Comparison of ENCODE assay signal across 12 mouse cellular contexts in the genomic region with DNA sequence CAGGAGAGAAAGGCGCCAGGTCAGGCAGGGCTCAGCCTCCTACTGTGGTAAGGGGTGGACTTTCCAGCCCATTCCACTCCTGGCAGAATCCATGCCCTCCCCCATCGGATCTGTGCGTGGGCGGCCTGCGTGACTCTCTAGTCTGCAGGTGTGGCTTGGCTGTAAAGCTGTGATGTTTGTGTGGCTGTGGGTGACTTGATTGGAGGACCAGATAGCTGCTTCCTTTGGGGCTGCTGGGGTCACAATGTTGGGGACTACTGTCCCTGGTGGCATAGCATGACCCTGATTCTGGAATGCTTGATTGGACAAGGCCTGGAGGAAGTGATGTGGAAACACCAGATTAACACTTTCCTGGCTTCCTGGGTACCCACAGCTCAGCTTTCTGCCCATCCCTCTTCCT. TPM values are rescaled to one million over a fixed set of nuclear protein-coding genes. Genes with fewer than 3 reads are reported as not detected.
DNase-seq lines count a peak whose midpoint lies in the region; ATAC-seq and TF ChIP-seq lines count a peak whose summit lies in the region.
"Had no signal": no experiment of that assay in that cellular context is flagged by ENCODE, and none has a peak within 500 bp of the region (broad histone marks: within the 10 kb centered on the region; RNA-seq: fewer than 3 reads in every experiment).

No protein-coding gene starts in this region.

- ATAC-seq in forebrain, embryonic 11.5 days (replicated peaks; ENCODE audit: low FRiP score) = no peak; the same call in 1 of the 2 replicates
- no peak for ATAC-seq in neural tube, embryonic 15.5 days (ENCODE audit: low FRiP score)

- no peak for TF ChIP-seq POLR2A in thymus, adult 2 months (IDR thresholded peaks at IDR 0.05; ENCODE audit: control insufficient read depth, extremely low read depth, insufficient read depth, low read length, poor library complexity)

- H3K27me3 ChIP-seq in forebrain, embryonic 11.5 days (ENCODE audit: control insufficient read depth, insufficient read depth, low read length) = no peaks in the 10 kb centered on the region
- no peaks in the 10 kb centered on the region for H3K27me3 ChIP-seq in neural tube, embryonic 15.5 days (replicated peaks)
- no peaks in the 10 kb centered on the region; the same call in 1 of the 2 replicates for H3K27me3 ChIP-seq in thymus, adult 2 months (ENCODE audit: control insufficient read depth, insufficient read depth, low read length)

- H3K27ac ChIP-seq in forebrain, embryonic 11.5 days (ENCODE audit: low read depth, low read length) = no peak overlapping the region
- peak overlapping the region; percentile 85; the same call in 1 of the 2 replicates for H3K27ac ChIP-seq in neural tube, embryonic 15.5 days (replicated peaks)
- no peak overlapping the region for H3K27ac ChIP-seq in thymus, adult 2 months (ENCODE audit: control insufficient read depth, insufficient read depth, low read length)
- H3K27ac ChIP-seq: kidney, embryonic 15.5 days; liver, embryonic 15.5 days had no signal

- no peaks in the 10 kb centered on the region for H3K9me3 ChIP-seq in forebrain, embryonic 11.5 days (ENCODE audit: control insufficient read depth, low read length)
- H3K9me3 ChIP-seq in neural tube, embryonic 15.5 days (replicated peaks) = no peaks in the 10 kb centered on the region
- H3K9me3 ChIP-seq: kidney, embryonic 15.5 days; liver, embryonic 15.5 days had no signal

- no peaks in the 10 kb centered on the region for H3K36me3 ChIP-seq in forebrain, embryonic 11.5 days (ENCODE audit: control insufficient read depth, insufficient read depth, low read length)
- H3K36me3 ChIP-seq in neural tube, embryonic 15.5 days = no peaks in the 10 kb centered on the region
- H3K36me3 ChIP-seq in thymus, adult 2 months (ENCODE audit: control insufficient read depth, insufficient read depth, low read length) = no peaks in the 10 kb centered on the region
- H3K36me3 ChIP-seq: kidney, embryonic 15.5 days; liver, embryonic 15.5 days had no signal

- H3K4me2 ChIP-seq in forebrain, embryonic 11.5 days (ENCODE audit: low read depth, low read length, severe bottlenecking) = peak overlapping the region; percentile 78; the same call in 1 of the 2 replicates
- H3K4me2 ChIP-seq in neural tube, embryonic 15.5 days = peak overlapping the region; percentile 67
- H3K4me2 ChIP-seq: liver, embryonic 15.5 days had no signal

- 55% methylated on average over 5 of the region's 5 CpGs for WGBS in forebrain, embryonic 11.5 days
- WGBS in neural tube, embryonic 15.5 days = 45% methylated on average over 5 of the region's 5 CpGs
- WGBS in thymus, adult 2 months = 44% methylated on average over 5 of the region's 5 CpGs

- TF ChIP-seq CTCF in thymus, adult 2 months (IDR thresholded peaks at IDR 0.05; ENCODE audit: borderline replicate concordance, control insufficient read depth, extremely low read depth, insufficient read depth, low read length, poor library complexity) = no peak

- peak; percentile 38 for DNase-seq in layer of hippocampus, adult 11-12 months (ENCODE audit: low spot score)
- no peak for DNase-seq in layer of hippocampus, postnatal 14 days (ENCODE audit: low spot score in 2 of 2)
- no peak for DNase-seq in forebrain, embryonic 11.5 days (ENCODE audit: low spot score)
- DNase-seq in left cerebral cortex, postnatal 25 days (ENCODE audit: low spot score in 2 of 2) = peak; percentile 52 to 73
- DNase-seq in kidney, postnatal 14 days = no peak
- no peak for DNase-seq in thymus, adult 2 months
- DNase-seq in heart, postnatal 36 days = no peak

- H3K4me1 ChIP-seq in forebrain, embryonic 11.5 days (replicated peaks; ENCODE audit: control insufficient read depth, insufficient read depth, low read length) = peaks cover 3% of the 10 kb centered on the region; the same call in 1 of the 2 replicates
- peaks cover 17% of the 10 kb centered on the region for H3K4me1 ChIP-seq in neural tube, embryonic 15.5 days
- H3K4me1 ChIP-seq in thymus, adult 2 months (replicated peaks; ENCODE audit: control insufficient read depth, insufficient read depth, low read length) = no peaks in the 10 kb centered on the region
- H3K4me1 ChIP-seq: liver, embryonic 15.5 days had no signal

- H3K9ac ChIP-seq in forebrain, embryonic 11.5 days (ENCODE audit: low read length) = no peak overlapping the region
- peak overlapping the region; percentile 97 for H3K9ac ChIP-seq in neural tube, embryonic 15.5 days (replicated peaks)
- H3K9ac ChIP-seq: kidney, embryonic 15.5 days; liver, embryonic 15.5 days had no signal

- peak overlapping the region; percentile 63; the same call in 1 of the 2 replicates for H3K4me3 ChIP-seq in forebrain, embryonic 11.5 days (ENCODE audit: low read depth, low read length)
- H3K4me3 ChIP-seq in neural tube, embryonic 15.5 days (replicated peaks) = peak overlapping the region; percentile 70
- H3K4me3 ChIP-seq in thymus, adult 2 months (ENCODE audit: control insufficient read depth, insufficient read depth, low read length) = no peak overlapping the region
- H3K4me3 ChIP-seq: liver, embryonic 15.5 days had no signal

- intact Hi-C loops in left cerebral cortex, postnatal 25 days (cut with DNase I) = no loop called here
- intact Hi-C loops in heart, postnatal 36 days (cut with DNase I) = no loop called here

RNA-seq across cellular contexts. Expression of a gene that starts 1.2 kb away (rescaled TPM):
- total RNA-seq in layer of hippocampus, postnatal 14 days (2021) = 10 to 100 TPM; 43.2 to 45.0 TPM
- 2.0 and 2.7 TPM in 2 replicates for polyA plus RNA-seq in forebrain, embryonic 11.5 days (2014; fragmentation: Nextera tagmentation; extraction: Ambion mirVana)
- total RNA-seq in left cerebral cortex, postnatal 25 days (2021) = 10 to 100 TPM; 28.4 to 28.9 TPM
- 12.2 and 14.0 TPM in 2 replicates for polyA plus RNA-seq in neural tube, embryonic 15.5 days (2015; fragmentation: Nextera tagmentation; extraction: Ambion mirVana)
- polyA plus RNA-seq in thymus, adult 2 months (2012; rRNA removed) = 1.1 and 1.2 TPM in 2 replicates
- under 1 TPM; 0.19 to 0.36 TPM for total RNA-seq in heart, postnatal 36 days (2021)
- total RNA-seq: common myeloid progenitor, adult 5-6 weeks; granulocyte monocyte progenitor cell, adult 5-6 weeks had no signal
- polyA plus RNA-seq: liver, embryonic 15.5 days had no signal

RNA-seq across cellular contexts. Expression of a gene that starts 17.1 kb away (rescaled TPM):
- total RNA-seq in layer of hippocampus, postnatal 14 days (2021) = not detected
- polyA plus RNA-seq in forebrain, embryonic 11.5 days (2014; fragmentation: Nextera tagmentation; extraction: Ambion mirVana) = not detected in 2 replicates
- total RNA-seq in left cerebral cortex, postnatal 25 days (2021) = not detected
- polyA plus RNA-seq in neural tube, embryonic 15.5 days (2015; fragmentation: Nextera tagmentation; extraction: Ambion mirVana) = 0.08 TPM in 1 of 2 replicates, not detected in the other
- polyA plus RNA-seq in thymus, adult 2 months (2012; rRNA removed) = 0.03 TPM in 1 of 2 replicates, not detected in the other
- total RNA-seq in heart, postnatal 36 days (2021) = not detected
- total RNA-seq: common myeloid progenitor, adult 5-6 weeks; granulocyte monocyte progenitor cell, adult 5-6 weeks had no signal
- polyA plus RNA-seq: kidney, embryonic 15.5 days; liver, embryonic 15.5 days had no signal

RNA-seq across cellular contexts. Expression of a gene that starts 25.7 kb away (rescaled TPM):
- total RNA-seq in layer of hippocampus, postnatal 14 days (2021) = 1 to 10 TPM; 2.6 to 3.5 TPM
- polyA plus RNA-seq in forebrain, embryonic 11.5 days (2014; fragmentation: Nextera tagmentation; extraction: Ambion mirVana) = 1.8 and 3.1 TPM in 2 replicates
- 1 to 10 TPM; 2.0 to 2.8 TPM for total RNA-seq in left cerebral cortex, postnatal 25 days (2021)
- polyA plus RNA-seq in neural tube, embryonic 15.5 days (2015; fragmentation: Nextera tagmentation; extraction: Ambion mirVana) = 16.4 and 21.2 TPM in 2 replicates
- polyA plus RNA-seq in thymus, adult 2 months (2012; rRNA removed) = 2.7 and 3.8 TPM in 2 replicates
- total RNA-seq in heart, postnatal 36 days (2021) = 1 to 10 TPM; 2.0 to 2.5 TPM

RNA-seq across cellular contexts. Expression of a gene that starts 44.7 kb away (rescaled TPM):
- total RNA-seq in layer of hippocampus, postnatal 14 days (2021) = 1 to 10 TPM in 1 of 2 experiments, under 1 TPM in 1; 0.93 to 1.1 TPM
- polyA plus RNA-seq in forebrain, embryonic 11.5 days (2014; fragmentation: Nextera tagmentation; extraction: Ambion mirVana) = not detected in 2 replicates
- under 1 TPM in 1 of 2 experiments, not detected in 1; 0.53 TPM for total RNA-seq in left cerebral cortex, postnatal 25 days (2021)
- 0.22 and 0.57 TPM in 2 replicates for polyA plus RNA-seq in neural tube, embryonic 15.5 days (2015; fragmentation: Nextera tagmentation; extraction: Ambion mirVana)
- polyA plus RNA-seq in thymus, adult 2 months (2012; rRNA removed) = 0.59 and 1.8 TPM in 2 replicates
- total RNA-seq in heart, postnatal 36 days (2021) = under 1 TPM in 1 of 2 experiments, not detected in 1; 0.70 TPM
- total RNA-seq: granulocyte monocyte progenitor cell, adult 5-6 weeks had no signal
- polyA plus RNA-seq: liver, embryonic 15.5 days had no signal

RNA-seq across cellular contexts. Expression of a gene that starts 44.8 kb away (rescaled TPM):
- 10 to 100 TPM; 65.6 to 75.0 TPM for total RNA-seq in layer of hippocampus, postnatal 14 days (2021)
- 193 and 201 TPM in 2 replicates for polyA plus RNA-seq in forebrain, embryonic 11.5 days (2014; fragmentation: Nextera tagmentation; extraction: Ambion mirVana)
- total RNA-seq in left cerebral cortex, postnatal 25 days (2021) = 10 to 100 TPM; 52.2 to 59.1 TPM
- 129 and 182 TPM in 2 replicates for polyA plus RNA-seq in neural tube, embryonic 15.5 days (2015; fragmentation: Nextera tagmentation; extraction: Ambion mirVana)
- 61.4 and 79.7 TPM in 2 replicates for polyA plus RNA-seq in thymus, adult 2 months (2012; rRNA removed)
- total RNA-seq in heart, postnatal 36 days (2021) = 1,000 to 10,000 TPM; 1,276 to 1,377 TPM

Comparison
In these comparisons a context has a peak if more than half of its experiments do, and no peak if none do; other contexts are left out.
1. DNase-seq: peak in layer of hippocampus, adult 11-12 months (single experiment) and left cerebral cortex, postnatal 25 days (2 of 2); none in layer of hippocampus, postnatal 14 days (0 of 2), forebrain, embryonic 11.5 days (single experiment), kidney, postnatal 14 days (single experiment), thymus, adult 2 months (single experiment) and heart, postnatal 36 days (0 of 2).
2. RNA of a gene that starts 1.2 kb away (total RNA-seq): 43.2 to 45.0 TPM in layer of hippocampus, postnatal 14 days and 28.4 to 28.9 TPM in left cerebral cortex, postnatal 25 days; 0.19 to 0.36 TPM in heart, postnatal 36 days; every median in the first group is over 10 times any median in the second.